12 mouse cellular contexts compared by ENCODE assay signal in genomic region chr11:32244064-32244463, GRCm38 (mm10). TPM values are rescaled to one million over a fixed set of nuclear protein-coding genes. Genes with fewer than 3 reads are reported as not detected.
DNase-seq lines count a peak whose midpoint lies in the region; ATAC-seq and TF ChIP-seq lines count a peak whose summit lies in the region.
"Had no signal": no experiment of that assay in that cellular context is flagged by ENCODE, and none has a peak within 500 bp of the region (broad histone marks: within the 10 kb centered on the region; RNA-seq: fewer than 3 reads in every experiment).

No protein-coding gene starts in this region.

- peaks cover 18% of the 10 kb centered on the region for H3K4me1 ChIP-seq in kidney, embryonic 16.5 days (ENCODE audit: insufficient read depth, low read length)
- H3K4me1 ChIP-seq in kidney, adult 2 months (ENCODE audit: control insufficient read depth, insufficient read depth, low read length): peaks cover 3% of the 10 kb centered on the region; the same call in 1 of the 2 replicates
- peaks cover 8% of the 10 kb centered on the region; the same call in 1 of the 2 replicates for H3K4me1 ChIP-seq in heart, embryonic 16.5 days (ENCODE audit: control insufficient read depth, insufficient read depth, low read length)

- no peak overlapping the region for H3K4me3 ChIP-seq in kidney, embryonic 16.5 days (ENCODE audit: low read length)
- no peak overlapping the region for H3K4me3 ChIP-seq in kidney, adult 2 months (ENCODE audit: insufficient read depth, low read depth, low read length)
- no peak overlapping the region for H3K4me3 ChIP-seq in heart, embryonic 16.5 days (ENCODE audit: low read length)

- no peak overlapping the region for H3K4me2 ChIP-seq in kidney, embryonic 16.5 days (replicated peaks; ENCODE audit: low read depth, low read length)
- no peak overlapping the region for H3K4me2 ChIP-seq in heart, embryonic 16.5 days (ENCODE audit: low read depth, low read length)

- ATAC-seq in kidney, embryonic 16.5 days (ENCODE audit: low FRiP score, low TSS enrichment): no peak
- ATAC-seq in heart, embryonic 16.5 days (replicated peaks; ENCODE audit: extremely low read depth, insufficient read depth, low FRiP score): no peak

- no peak overlapping the region for H3K9ac ChIP-seq in kidney, embryonic 16.5 days (replicated peaks; ENCODE audit: low read length)
- H3K9ac ChIP-seq in heart, embryonic 16.5 days (ENCODE audit: low read length): no peak overlapping the region

- peak overlapping the region; percentile 84 for H3K27ac ChIP-seq in kidney, embryonic 16.5 days (ENCODE audit: low read length)
- H3K27ac ChIP-seq in kidney, adult 2 months (ENCODE audit: insufficient read depth, low read depth, low read length): no peak overlapping the region
- peak overlapping the region; percentile 15 for H3K27ac ChIP-seq in heart, embryonic 16.5 days (ENCODE audit: low read length)

- 55% methylated on average over 3 of the region's 3 CpGs for WGBS in kidney, embryonic 16.5 days
- 66% methylated on average over 3 of the region's 3 CpGs for WGBS in kidney, adult 2 months
- WGBS in heart, embryonic 16.5 days: 74% methylated on average over 3 of the region's 3 CpGs

- no peaks in the 10 kb centered on the region for H3K27me3 ChIP-seq in kidney, embryonic 16.5 days (ENCODE audit: insufficient read depth, low read length)
- no peaks in the 10 kb centered on the region for H3K27me3 ChIP-seq in kidney, adult 2 months (replicated peaks; ENCODE audit: control insufficient read depth, insufficient read depth, low read length)
- no peaks in the 10 kb centered on the region for H3K27me3 ChIP-seq in heart, embryonic 16.5 days (ENCODE audit: control insufficient read depth, insufficient read depth, low read length)
- H3K27me3 ChIP-seq: CH12.LX had no signal

- H3K9me3 ChIP-seq in kidney, embryonic 16.5 days (ENCODE audit: low read length): no peaks in the 10 kb centered on the region
- H3K9me3 ChIP-seq in heart, embryonic 16.5 days (replicated peaks; ENCODE audit: control insufficient read depth, low read length): no peaks in the 10 kb centered on the region

- no peak for TF ChIP-seq CTCF in kidney, adult 2 months (conservative IDR thresholded peaks at IDR 0.05; ENCODE audit: insufficient read depth, insufficient read length, low read depth, low read length)

- TF ChIP-seq POLR2A in kidney, adult 2 months (IDR thresholded peaks at IDR 0.05; ENCODE audit: low read depth, low read length): no peak

- DNase-seq in kidney, adult 2 months: no peak
- DNase-seq in testis, postnatal 10 days (ENCODE audit: low spot score): peak; percentile 72
- DNase-seq in testis, postnatal 14 days (ENCODE audit: low spot score): no peak
- DNase-seq in c-Kit-positive CD71-positive TER-119-positive erythroid progenitor cells, embryonic 14.5 days (ENCODE audit: low spot score): no peak
- DNase-seq in Muller cell, postnatal 12 days (ENCODE audit: inconsistent ontology term): no peak
- DNase-seq in frontal cortex, adult 2 months (ENCODE audit: extremely low spot score in 1 of 2, low spot score in 1 of 2): no peak
- DNase-seq: cerebellum, adult 18-20 months; layer of hippocampus, adult 9-11 months; thymus, postnatal 25 days had no signal

- peaks cover 26% of the 10 kb centered on the region for H3K36me3 ChIP-seq in kidney, embryonic 16.5 days (ENCODE audit: insufficient read depth, low read length)
- no peaks in the 10 kb centered on the region; the same call in 1 of the 2 replicates for H3K36me3 ChIP-seq in kidney, adult 2 months (ENCODE audit: control insufficient read depth, insufficient read depth, low read length)
- peaks cover 10% of the 10 kb centered on the region; the same call in 1 of the 2 replicates for H3K36me3 ChIP-seq in heart, embryonic 16.5 days (ENCODE audit: control insufficient read depth, insufficient read depth)

RNA-seq across cellular contexts. Expression of gene Mpg, which starts 17.8 kb away (rescaled TPM):
- polyA plus RNA-seq in kidney, embryonic 16.5 days (2015; fragmentation: Nextera tagmentation; extraction: Ambion mirVana): 38.3 and 42.4 TPM in 2 replicates
- 12.5 and 13.4 TPM in 2 replicates for polyA plus RNA-seq in kidney, adult 2 months (2012; rRNA removed)
- 19.1 and 20.4 TPM in 2 replicates for polyA plus RNA-seq in heart, embryonic 16.5 days (2015; fragmentation: Nextera tagmentation; extraction: Ambion mirVana)
- polyA plus RNA-seq in frontal cortex, adult 2 months (2012; rRNA removed): 13.8 and 17.0 TPM in 2 replicates

RNA-seq across cellular contexts. Expression of gene Rhbdf1, which starts 22.0 kb away (rescaled TPM):
- polyA plus RNA-seq in kidney, embryonic 16.5 days (2015; fragmentation: Nextera tagmentation; extraction: Ambion mirVana): 61.9 and 62.1 TPM in 2 replicates
- 81.7 and 110 TPM in 2 replicates for polyA plus RNA-seq in kidney, adult 2 months (2012; rRNA removed)
- polyA plus RNA-seq in heart, embryonic 16.5 days (2015; fragmentation: Nextera tagmentation; extraction: Ambion mirVana): 35.6 and 44.2 TPM in 2 replicates
- 23.6 and 26.7 TPM in 2 replicates for polyA plus RNA-seq in frontal cortex, adult 2 months (2012; rRNA removed)

RNA-seq across cellular contexts. Expression of gene Nprl3, which starts 23.4 kb away (rescaled TPM):
- 50.2 and 50.8 TPM in 2 replicates for polyA plus RNA-seq in kidney, embryonic 16.5 days (2015; fragmentation: Nextera tagmentation; extraction: Ambion mirVana)
- polyA plus RNA-seq in kidney, adult 2 months (2012; rRNA removed): 71.9 and 95.7 TPM in 2 replicates
- 30.4 and 33.0 TPM in 2 replicates for polyA plus RNA-seq in heart, embryonic 16.5 days (2015; fragmentation: Nextera tagmentation; extraction: Ambion mirVana)
- polyA plus RNA-seq in frontal cortex, adult 2 months (2012; rRNA removed): 75.7 and 85.2 TPM in 2 replicates

RNA-seq across cellular contexts. Expression of gene Hba-x, which starts 32.1 kb away (rescaled TPM):
- polyA plus RNA-seq in kidney, embryonic 16.5 days (2015; fragmentation: Nextera tagmentation; extraction: Ambion mirVana): 20.0 and 23.7 TPM in 2 replicates
- not detected in 2 replicates for polyA plus RNA-seq in kidney, adult 2 months (2012; rRNA removed)
- 61.3 and 82.7 TPM in 2 replicates for polyA plus RNA-seq in heart, embryonic 16.5 days (2015; fragmentation: Nextera tagmentation; extraction: Ambion mirVana)
- 5.3 and 14.7 TPM in 2 replicates for polyA plus RNA-seq in frontal cortex, adult 2 months (2012; rRNA removed)

RNA-seq across cellular contexts. Expression of gene Snrnp25, which starts 38.8 kb away (rescaled TPM):
- polyA plus RNA-seq in kidney, embryonic 16.5 days (2015; fragmentation: Nextera tagmentation; extraction: Ambion mirVana): 56.6 and 61.1 TPM in 2 replicates
- polyA plus RNA-seq in kidney, adult 2 months (2012; rRNA removed): 16.1 and 19.5 TPM in 2 replicates
- polyA plus RNA-seq in heart, embryonic 16.5 days (2015; fragmentation: Nextera tagmentation; extraction: Ambion mirVana): 42.6 and 50.9 TPM in 2 replicates
- polyA plus RNA-seq in frontal cortex, adult 2 months (2012; rRNA removed): 47.4 and 54.0 TPM in 2 replicates
